Mouse (Mus musculus): ENCODE results near the gene Tmem182. TPM values are rescaled to one million over a fixed set of nuclear protein-coding genes. Genes with fewer than 3 reads are reported as not detected.

Tmem182 gene
- 16.1 and 82.2 TPM in 2 replicates for polyA plus RNA-seq (2012; rRNA removed; ENCODE audit: low replicate concordance)

GRCm38 (mm10) chr1:40805351-40805750 is at the start of gene Tmem182:
Tmem182 (plus strand) TSS chr1:40805601.

GRCm38 (mm10) chr1:40790324-40791141 is 14.9 kb upstream of the Tmem182 start, which contains the start of gene Mfsd9:
Mfsd9 (minus strand) TSS chr1:40790687.

Other genes with a start within 250 kb of the Tmem182 start
- 0.17 and 0.19 TPM in 2 replicates for gene Slc9a4, start 225.5 kb upstream of the Tmem182 start, polyA plus RNA-seq (2012; rRNA removed; ENCODE audit: low replicate concordance)
- 0.32 and 0.53 TPM in 2 replicates for gene Slc9a2, start 125.0 kb upstream of the Tmem182 start, polyA plus RNA-seq (2012; rRNA removed; ENCODE audit: low replicate concordance)
- gene Mfsd9, start 14.9 kb upstream of the Tmem182 start, polyA plus RNA-seq (2012; rRNA removed; ENCODE audit: low replicate concordance), result 3.6 and 4.2 TPM in 2 replicates